Mouse (Mus musculus) kidney, adult 2 months (tissue): ENCODE data around the gene Ccser2.

ENCODE experiments used
- CTCF ChIP-seq: fragments of 200-500 bp; conservative IDR thresholded peaks from 2 replicates; pipeline ENCODE4 v1.5.1; 2011; ENCODE audit warnings: low read depth, mild to moderate bottlenecking, control low read depth, low read length, moderate library complexity, mixed read lengths; ENCODE audit not compliant: insufficient read depth, insufficient read length
- POLR2A ChIP-seq: fragments of 200-500 bp; IDR thresholded peaks from one replicate; pipeline ENCODE4 v1.6.1; 2011; ENCODE audit warnings: low read depth, low read length, control low read depth

DNA sequence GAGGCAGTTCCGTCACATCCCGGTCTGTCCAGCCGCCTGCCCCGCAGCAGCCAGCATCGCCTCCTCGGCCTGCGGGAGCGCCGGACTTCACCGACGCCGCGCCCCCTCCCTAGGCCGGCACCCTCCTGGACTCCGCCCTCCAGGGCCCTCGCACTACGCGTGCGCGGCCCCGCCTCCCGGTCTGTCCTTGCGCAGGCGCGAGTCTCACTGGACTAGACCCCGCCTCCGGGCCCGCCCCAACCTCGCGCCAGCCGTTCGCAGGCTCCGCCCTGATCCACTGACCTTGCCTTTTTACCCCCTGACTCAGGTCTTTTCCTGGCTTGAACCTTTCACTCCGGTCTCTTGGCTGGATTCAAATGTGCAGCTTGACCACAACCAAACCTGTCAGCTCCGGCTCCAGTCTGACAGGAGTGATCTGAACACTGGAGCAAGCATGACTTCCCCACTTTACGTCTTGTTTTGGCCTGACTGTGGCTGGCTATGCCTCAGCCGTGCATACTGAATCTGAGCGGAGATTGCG, at the start of gene Ccser2:
- TF ChIP-seq POLR2A: peak; percentile 47
- TF ChIP-seq CTCF: no peak
